Mouse (Mus musculus): ENCODE measurements around the gene Scaf4. TPM values are rescaled to one million over a fixed set of nuclear protein-coding genes. Genes with fewer than 3 reads are reported as not detected.

Scaf4 gene
- total and polyA plus RNA-seq, 2 experiments from 2014 or later, result 15.7 to 16.9 TPM

GRCm38 (mm10) chr16:90303286-90303987 is 19.1 kb upstream of the Scaf4 start:
- 85% methylated on average over 9 of the region's 9 CpGs for WGBS
- H3K4me3 ChIP-seq (ENCODE audit: low read depth, low read length), result no peak overlapping the region
- no peak for DNase-seq
- H3K36me3 ChIP-seq (ENCODE audit: insufficient read depth), result no peaks in the 10 kb centered on the region
- no peaks in the 10 kb centered on the region for H3K9me3 ChIP-seq (ENCODE audit: low read length)
- no peak overlapping the region for H3K4me2 ChIP-seq (ENCODE audit: low read depth)
- no peak overlapping the region for H3K9ac ChIP-seq
- TF ChIP-seq CTCF (IDR thresholded peaks at IDR 0.05; ENCODE audit: low read depth), result no peak
- ATAC-seq, result no peak
- no peak overlapping the region for H3K27ac ChIP-seq (ENCODE audit: low read depth, low read length)
- H3K4me1 ChIP-seq (ENCODE audit: insufficient read depth), result no peaks in the 10 kb centered on the region
- H3K27me3 ChIP-seq (ENCODE audit: insufficient read depth, low read length), result no peaks in the 10 kb centered on the region

DNA sequence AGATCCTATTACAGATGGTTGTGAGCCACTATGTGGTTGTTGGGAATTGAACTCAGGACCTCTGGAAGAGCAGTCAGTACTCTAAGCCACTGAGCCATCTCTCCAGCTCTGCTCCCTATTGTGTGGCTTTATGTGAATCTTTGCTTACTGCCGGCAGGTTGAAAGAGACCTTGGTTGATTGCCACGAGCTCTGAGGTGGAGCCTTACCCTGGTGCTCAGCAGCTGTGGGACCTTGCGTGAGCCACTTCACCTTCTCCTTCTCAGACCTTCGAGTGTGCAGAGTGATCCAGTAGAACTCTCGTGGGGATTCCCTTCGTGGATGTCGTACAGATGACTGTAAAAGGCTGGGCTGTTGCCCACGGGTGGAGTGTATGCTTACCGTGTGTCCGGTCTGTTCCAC is 17.4 kb upstream of the Scaf4 start:
- Histone ChIP-seq H3K4me2 (ENCODE audit: low read depth) (no peak overlapping the region), H3K27me3 (ENCODE audit: insufficient read depth, low read length) (no peaks in the 10 kb centered on the region), H3K9ac (no peak overlapping the region), H3K9me3 (ENCODE audit: low read length) (no peaks in the 10 kb centered on the region), H3K36me3 (ENCODE audit: insufficient read depth) (no peaks in the 10 kb centered on the region), H3K4me3 (ENCODE audit: low read depth, low read length) (no peak overlapping the region), H3K27ac (ENCODE audit: low read depth, low read length) (no peak overlapping the region), H3K4me1 (ENCODE audit: insufficient read depth) (no peaks in the 10 kb centered on the region)
- WGBS, result 83% methylated on average over 10 of the region's 10 CpGs
- ATAC-seq (no peak), DNase-seq (no peak)
- no peak for TF ChIP-seq CTCF (IDR thresholded peaks at IDR 0.05; ENCODE audit: low read depth)

DNA sequence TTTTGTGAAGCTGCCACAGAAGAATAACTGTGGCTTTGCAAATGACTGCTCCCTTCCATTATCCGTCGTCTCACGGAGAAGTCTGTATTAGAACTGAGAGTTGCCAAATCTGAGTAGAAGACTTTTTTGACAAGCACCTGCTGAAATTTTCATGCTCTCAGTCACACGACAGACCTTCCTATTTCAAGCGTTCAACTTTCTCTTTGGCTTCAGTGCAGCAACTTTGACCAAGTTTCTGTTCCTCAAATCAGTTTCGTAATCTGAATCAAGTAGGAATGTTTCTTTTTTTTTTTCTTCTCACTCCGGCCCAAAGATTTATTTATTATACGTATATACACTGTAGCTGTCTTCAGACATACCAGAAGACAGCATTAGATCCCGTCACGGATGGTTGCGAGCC is 16.6 kb upstream of the Scaf4 start:
- Histone ChIP-seq H3K36me3 (ENCODE audit: insufficient read depth) (no peaks in the 10 kb centered on the region), H3K4me1 (ENCODE audit: insufficient read depth) (no peaks in the 10 kb centered on the region), H3K4me2 (ENCODE audit: low read depth) (no peak overlapping the region), H3K27ac (ENCODE audit: low read depth, low read length) (no peak overlapping the region), H3K4me3 (ENCODE audit: low read depth, low read length) (no peak overlapping the region), H3K9ac (no peak overlapping the region), H3K27me3 (ENCODE audit: insufficient read depth, low read length) (no peaks in the 10 kb centered on the region), H3K9me3 (ENCODE audit: low read length) (no peaks in the 10 kb centered on the region)
- ATAC-seq (no peak), DNase-seq (no peak)
- WGBS, result 89% methylated on average over 11 of the region's 11 CpGs
- TF ChIP-seq CTCF (IDR thresholded peaks at IDR 0.05; ENCODE audit: low read depth), result no peak

- Histone ChIP-seq H3K4me2 (ENCODE audit: low read depth) (no peak overlapping the region), H3K27me3 (ENCODE audit: insufficient read depth, low read length) (no peaks in the 10 kb centered on the region), H3K27ac (ENCODE audit: low read depth, low read length) (no peak overlapping the region), H3K4me3 (ENCODE audit: low read depth, low read length) (no peak overlapping the region), H3K36me3 (ENCODE audit: insufficient read depth) (no peaks in the 10 kb centered on the region), H3K4me1 (ENCODE audit: insufficient read depth) (no peaks in the 10 kb centered on the region), H3K9me3 (ENCODE audit: low read length) (no peaks in the 10 kb centered on the region), H3K9ac (no peak overlapping the region)
- DNase-seq (no peak), ATAC-seq (no peak)
- no peak for TF ChIP-seq CTCF (IDR thresholded peaks at IDR 0.05; ENCODE audit: low read depth)
Measured at GRCm38 (mm10) chr16:90299591-90299990, 15.3 kb upstream of the Scaf4 start.

- no peak overlapping the region; the same call in 1 of the 2 replicates for H3K9ac ChIP-seq
- peak overlapping the region; percentile 10 for H3K4me2 ChIP-seq (ENCODE audit: low read depth)
- WGBS, result 9% methylated on average over 21 of the region's 21 CpGs
- no peak for TF ChIP-seq CTCF (IDR thresholded peaks at IDR 0.05; ENCODE audit: low read depth)
- H3K36me3 ChIP-seq (ENCODE audit: insufficient read depth), result no peaks in the 10 kb centered on the region
- H3K9me3 ChIP-seq (ENCODE audit: low read length), result no peaks in the 10 kb centered on the region
- H3K4me1 ChIP-seq (ENCODE audit: insufficient read depth), result no peaks in the 10 kb centered on the region
- ATAC-seq (peak; percentile 81), DNase-seq (peak; percentile 46)
- H3K27ac ChIP-seq (ENCODE audit: low read depth, low read length), result no peak overlapping the region
- no peak overlapping the region for H3K4me3 ChIP-seq (ENCODE audit: low read depth, low read length)
- H3K27me3 ChIP-seq (ENCODE audit: insufficient read depth, low read length), result no peaks in the 10 kb centered on the region
Measured at GRCm38 (mm10) chr16:90298426-90299300, 14.4 kb upstream of the Scaf4 start.

GRCm38 (mm10) chr16:90297479-90298425 is 13.4 kb upstream of the Scaf4 start:
- no peak for ATAC-seq
- DNase-seq, result no peak
- Histone ChIP-seq H3K9ac (no peak overlapping the region; the same call in 1 of the 2 replicates), H3K36me3 (ENCODE audit: insufficient read depth) (no peaks in the 10 kb centered on the region), H3K4me3 (ENCODE audit: low read depth, low read length) (no peak overlapping the region), H3K4me2 (ENCODE audit: low read depth) (peak overlapping the region; percentile 10), H3K27ac (ENCODE audit: low read depth, low read length) (no peak overlapping the region), H3K27me3 (ENCODE audit: insufficient read depth, low read length) (no peaks in the 10 kb centered on the region), H3K9me3 (ENCODE audit: low read length) (no peaks in the 10 kb centered on the region), H3K4me1 (ENCODE audit: insufficient read depth) (no peaks in the 10 kb centered on the region)
- WGBS, result 18% methylated on average over 20 of the region's 22 CpGs
- TF ChIP-seq CTCF (IDR thresholded peaks at IDR 0.05; ENCODE audit: low read depth), result no peak

Data from forebrain, postnatal 0 days (tissue).